Mouse (Mus musculus) bone marrow, adult 2 months (tissue): ENCODE measurements around the gene Ptprn.

ENCODE experiments used
- CTCF ChIP-seq: fragments of 200-500 bp; IDR thresholded peaks from 2 replicates; pipeline ENCODE4 v1.5.1; 2011; ENCODE audit warnings: low read length, control low read depth; ENCODE audit not compliant: control insufficient read depth, insufficient read depth
- POLR2A ChIP-seq: fragments of 200-500 bp; IDR thresholded peaks from 2 replicates; pipeline ENCODE4 v1.6.1; 2011; ENCODE audit warnings: low read depth, mild to moderate bottlenecking, control low read depth, low read length, borderline replicate concordance; ENCODE audit not compliant: control insufficient read depth

- no peak for TF ChIP-seq CTCF
- peak; percentile 97; the same call in 1 of the 2 replicates for TF ChIP-seq POLR2A
These were observed 53.9 kb downstream of the Ptprn start, which contains the start of the genes Glb1l and Stk16 for GRCm38 (mm10) chr1:75210136-75211087.
